Mouse (Mus musculus) neural tube, embryonic 15.5 days (tissue): ENCODE data around the gene Gm14190. TPM values are rescaled to one million over a fixed set of nuclear protein-coding genes. Genes with fewer than 3 reads are reported as not detected.
"Not testable (repeated sequence)": the region's sequence is repeated elsewhere in the genome, so short reads cannot be mapped to it uniquely, and the experiment has no call there.

Experiments used
- ATAC-seq: fragments of 200-750 bp; cut with Nextera tagmentation; 2 replicates; pipeline ENCODE4 v1.8.0; 2017; ENCODE audit warnings: mild to moderate bottlenecking, moderate TSS enrichment, moderate library complexity; ENCODE audit not compliant: low FRiP score
- H3K27ac ChIP-seq: fragments of 300-500 bp; sonication (generic); replicated peaks from 2 replicates; pipeline ENCODE4 v1.5.1; 2015; ENCODE audit warnings: mild to moderate bottlenecking, inconsistent platforms
- H3K27me3 ChIP-seq: fragments of 300-500 bp; sonication (generic); replicated peaks from 2 replicates; pipeline ENCODE4 v1.6.1; 2015; ENCODE audit warnings: inconsistent platforms
- H3K36me3 ChIP-seq: fragments of 300-500 bp; sonication (generic); 2 replicates; pipeline ENCODE4 v1.6.1; 2015; ENCODE audit warnings: inconsistent platforms
- H3K4me1 ChIP-seq: fragments of 300-500 bp; sonication (generic); 2 replicates; pipeline ENCODE4 v1.6.1; 2015; ENCODE audit warnings: inconsistent platforms
- H3K4me2 ChIP-seq: fragments of 300-500 bp; sonication (generic); 2 replicates; pipeline ENCODE4 v1.6.1; 2015; ENCODE audit warnings: inconsistent platforms, mild to moderate bottlenecking, moderate library complexity
- H3K4me3 ChIP-seq: fragments of 300-500 bp; sonication (generic); replicated peaks from 2 replicates; pipeline ENCODE4 v1.5.1; 2015; ENCODE audit warnings: mild to moderate bottlenecking, inconsistent platforms
- H3K9ac ChIP-seq: fragments of 300-500 bp; sonication (generic); replicated peaks from 2 replicates; pipeline ENCODE4 v1.6.1; 2015; ENCODE audit warnings: mild to moderate bottlenecking, inconsistent platforms
- H3K9me3 ChIP-seq: fragments of 300-500 bp; sonication (generic); replicated peaks from 2 replicates; pipeline ENCODE4 v1.6.1; 2016; ENCODE audit warnings: inconsistent platforms
- WGBS: fragments of 180-500 bp; shearing (Covaris S2); methylation state at CpG from one replicate; pipeline ENCODE4 v1.1.7; 2015; ENCODE audit warnings: mixed read lengths; 5-methylcytosine and 5-hydroxymethylcytosine counted together
- polyA plus RNA-seq: library from polyadenylated mRNA; unstranded; fragments of >200 nt; fragmentation: Nextera tagmentation; extraction: Ambion mirVana; gene quantifications from 2 replicates; pipeline ENCODE4 v1.2.1, GENCODE M21; 2015

Gene Gm14190
- polyA plus RNA-seq, 1 experiment from 2014 or later = not detected

GRCm38 (mm10) chr11:99646444-99646843 lies 44.1 kb downstream of the Gm14190 start:
- no peaks in the 10 kb centered on the region for H3K4me1 ChIP-seq
- no peaks in the 10 kb centered on the region for H3K27me3 ChIP-seq
- no peak overlapping the region for H3K4me2 ChIP-seq
- no peak for ATAC-seq
- H3K4me3 ChIP-seq = no peak overlapping the region
- no peak overlapping the region for H3K9ac ChIP-seq
- H3K27ac ChIP-seq = no peak overlapping the region
- H3K9me3 ChIP-seq = no peaks in the 10 kb centered on the region
- no peaks in the 10 kb centered on the region for H3K36me3 ChIP-seq
- WGBS = 90% methylated on average over 15 of the region's 15 CpGs

- no peak for ATAC-seq
- no peaks in the 10 kb centered on the region for H3K9me3 ChIP-seq
These were observed 46.2 kb downstream of the Gm14190 start for GRCm38 (mm10) chr11:99644351-99644750.

GRCm38 (mm10) chr11:99643635-99644139 lies 46.9 kb downstream of the Gm14190 start, which contains the start of gene Krtap4-7:
Gene Krtap4-7, minus strand, starts transcription at chr11:99644089.
- not testable (repeated sequence) for ATAC-seq, H3K4me1 ChIP-seq, H3K4me2 ChIP-seq, H3K27me3 ChIP-seq, H3K9me3 ChIP-seq, H3K9ac ChIP-seq, H3K4me3 ChIP-seq, H3K36me3 ChIP-seq, H3K27ac ChIP-seq
- 81% methylated on average over 9 of the region's 9 CpGs for WGBS

More at GRCm38 (mm10) chr11:99644351-99644750, 46.2 kb downstream of the Gm14190 start:
- Histone ChIP-seq H3K27ac (no peak overlapping the region), H3K4me1 (no peaks in the 10 kb centered on the region), H3K36me3 (no peaks in the 10 kb centered on the region), H3K27me3 (no peaks in the 10 kb centered on the region), H3K4me3 (no peak overlapping the region), H3K9ac (no peak overlapping the region), H3K4me2 (no peak overlapping the region)
- WGBS = 44% methylated on average over 3 of the region's 3 CpGs

GRCm38 (mm10) chr11:99640926-99641325 lies 49.6 kb downstream of the Gm14190 start:
- WGBS = 55% methylated on average over 1 of the region's 1 CpGs
- H3K4me1 ChIP-seq = no peaks in the 10 kb centered on the region
- H3K4me3 ChIP-seq = no peak overlapping the region
- H3K27ac ChIP-seq = no peak overlapping the region
- no peaks in the 10 kb centered on the region for H3K36me3 ChIP-seq
- no peaks in the 10 kb centered on the region for H3K27me3 ChIP-seq
- no peak for ATAC-seq
- no peak overlapping the region for H3K4me2 ChIP-seq
- H3K9ac ChIP-seq = no peak overlapping the region
- H3K9me3 ChIP-seq = no peaks in the 10 kb centered on the region

Other genes starting within 250 kb of the Gm14190 start
- 0.15 and 0.93 TPM in 2 replicates for gene Krt23, start 197.6 kb downstream of the Gm14190 start, polyA plus RNA-seq
- not detected in 2 replicates for gene Krt39, start 169.4 kb downstream of the Gm14190 start, polyA plus RNA-seq
- not detected in 2 replicates for gene Krt40, start 147.6 kb downstream of the Gm14190 start, polyA plus RNA-seq
- gene Krtap3-3, start 139.9 kb downstream of the Gm14190 start, polyA plus RNA-seq = not detected in 2 replicates
- gene Krtap3-2, start 133.9 kb downstream of the Gm14190 start, polyA plus RNA-seq = not detected in 2 replicates
- not detected in 2 replicates for gene Gm11939, start 131.3 kb downstream of the Gm14190 start, polyA plus RNA-seq
- 0.43 TPM in 1 of 2 replicates, not detected in the other for gene Krtap3-1, start 124.1 kb downstream of the Gm14190 start, polyA plus RNA-seq
- gene Krtap1-5, start 109.7 kb downstream of the Gm14190 start, polyA plus RNA-seq = not detected in 2 replicates
- gene Krtap1-4, start 107.1 kb downstream of the Gm14190 start, polyA plus RNA-seq = not detected in 2 replicates
- not detected in 2 replicates for gene Krtap1-3, start 99.4 kb downstream of the Gm14190 start, polyA plus RNA-seq
- not detected in 2 replicates for gene Krtap9-3, start 92.6 kb downstream of the Gm14190 start, polyA plus RNA-seq
- gene Gm11938, start 87.4 kb downstream of the Gm14190 start, polyA plus RNA-seq = not detected in 2 replicates
- gene Gm11937, start 80.6 kb downstream of the Gm14190 start, polyA plus RNA-seq = not detected in 2 replicates
- gene Krtap2-4, start 75.9 kb downstream of the Gm14190 start, polyA plus RNA-seq = not detected in 2 replicates
- not detected in 2 replicates for gene Gm11562, start 70.3 kb downstream of the Gm14190 start, polyA plus RNA-seq
- gene Krtap4-1, start 62.5 kb downstream of the Gm14190 start, polyA plus RNA-seq = not detected in 2 replicates
- not detected in 2 replicates for gene Krtap4-2, start 55.7 kb downstream of the Gm14190 start, polyA plus RNA-seq
- not detected in 2 replicates for gene Krtap4-7, start 46.7 kb downstream of the Gm14190 start, polyA plus RNA-seq
- gene Gm11555, start 40.5 kb downstream of the Gm14190 start, polyA plus RNA-seq = not detected in 2 replicates
- gene Gm11563, start 31.8 kb downstream of the Gm14190 start, polyA plus RNA-seq = not detected in 2 replicates
- not detected in 2 replicates for gene Krtap4-6, start 24.8 kb downstream of the Gm14190 start, polyA plus RNA-seq
- gene Gm14180, start 43.5 kb upstream of the Gm14190 start, polyA plus RNA-seq = not detected in 2 replicates
- gene Gm11595, start 82.2 kb upstream of the Gm14190 start, polyA plus RNA-seq = not detected in 2 replicates
- gene Krtap4-8, start 90.0 kb upstream of the Gm14190 start, polyA plus RNA-seq = not detected in 2 replicates
- gene Krtap4-9, start 94.5 kb upstream of the Gm14190 start, polyA plus RNA-seq = not detected in 2 replicates
- not detected in 2 replicates for gene Gm11596, start 102.7 kb upstream of the Gm14190 start, polyA plus RNA-seq
- gene Gm11569, start 108.2 kb upstream of the Gm14190 start, polyA plus RNA-seq = not detected in 2 replicates
- gene Gm11554, start 113.7 kb upstream of the Gm14190 start, polyA plus RNA-seq = not detected in 2 replicates
- not detected in 2 replicates for gene Krtap4-13, start 119.2 kb upstream of the Gm14190 start, polyA plus RNA-seq
- gene Gm11564, start 124.9 kb upstream of the Gm14190 start, polyA plus RNA-seq = not detected in 2 replicates
- gene 2300003K06Rik, start 147.3 kb upstream of the Gm14190 start, polyA plus RNA-seq = not detected in 2 replicates
- gene Krtap4-16, start 160.9 kb upstream of the Gm14190 start, polyA plus RNA-seq = not detected in 2 replicates
- gene Gm11568, start 167.2 kb upstream of the Gm14190 start, polyA plus RNA-seq = not detected in 2 replicates
- gene Gm11559, start 173.7 kb upstream of the Gm14190 start, polyA plus RNA-seq = not detected in 2 replicates
- not detected in 2 replicates for gene Krtap9-1, start 182.6 kb upstream of the Gm14190 start, polyA plus RNA-seq
- not detected in 2 replicates for gene Gm11567, start 188.4 kb upstream of the Gm14190 start, polyA plus RNA-seq
- not detected in 2 replicates for gene Krtap31-1, start 217.2 kb upstream of the Gm14190 start, polyA plus RNA-seq
- not detected in 2 replicates for gene Gm11565, start 224.0 kb upstream of the Gm14190 start, polyA plus RNA-seq
- gene Krtap31-2, start 245.6 kb upstream of the Gm14190 start, polyA plus RNA-seq = not detected in 2 replicates